Mouse (Mus musculus): ENCODE results near the gene Selp.
A peak's percentile ranks its signal among the peaks of the same experiment; 100 is the strongest.

Gene Selp

GRCm38 (mm10) chr1:164119892-164120776 lies 5.1 kb downstream of the Selp start:
- DNase-seq (ENCODE audit: inconsistent ontology term) = no peak

- DNase-seq (ENCODE audit: inconsistent ontology term) = no peak
These were observed 5.7 kb downstream of the Selp start for GRCm38 (mm10) chr1:164120777-164121158.

GRCm38 (mm10) chr1:164123836-164124235 lies 8.8 kb downstream of the Selp start:
- DNase-seq (ENCODE audit: inconsistent ontology term) = peak; percentile 17

GRCm38 (mm10) chr1:164130013-164130412 lies 14.9 kb downstream of the Selp start:
- DNase-seq (ENCODE audit: inconsistent ontology term) = no peak

- no peak for DNase-seq (ENCODE audit: inconsistent ontology term)
These were observed 17.5 kb downstream of the Selp start for GRCm38 (mm10) chr1:164132609-164133008.

GRCm38 (mm10) chr1:164134101-164134500 lies 19.0 kb downstream of the Selp start:
- DNase-seq (ENCODE audit: inconsistent ontology term) = no peak

- no peak for DNase-seq (ENCODE audit: inconsistent ontology term)
These were observed 20.3 kb downstream of the Selp start for GRCm38 (mm10) chr1:164135360-164135759.

- no peak for DNase-seq (ENCODE audit: inconsistent ontology term)
These were observed 20.9 kb downstream of the Selp start for GRCm38 (mm10) chr1:164135960-164136359.

- DNase-seq (ENCODE audit: inconsistent ontology term) = no peak
These were observed 21.6 kb downstream of the Selp start for GRCm38 (mm10) chr1:164136636-164137035.

- DNase-seq (ENCODE audit: inconsistent ontology term) = peak; percentile 57
These were observed 23.5 kb downstream of the Selp start for GRCm38 (mm10) chr1:164138365-164139130.

- DNase-seq (ENCODE audit: inconsistent ontology term) = no peak
These were observed 24.4 kb downstream of the Selp start for GRCm38 (mm10) chr1:164139464-164139863.

GRCm38 (mm10) chr1:164149083-164149482 lies 34.0 kb downstream of the Selp start:
- DNase-seq (ENCODE audit: inconsistent ontology term) = no peak

- peak; percentile 83 for DNase-seq (ENCODE audit: inconsistent ontology term)
These were observed 36.5 kb downstream of the Selp start, which contains the start of gene F5 for GRCm38 (mm10) chr1:164151387-164152088. Gene F5 (plus strand): TSS chr1:164151838.

GRCm38 (mm10) chr1:164152836-164153235 lies 37.8 kb downstream of the Selp start:
- DNase-seq (ENCODE audit: inconsistent ontology term) = no peak

- DNase-seq (ENCODE audit: inconsistent ontology term) = no peak
These were observed 39.9 kb downstream of the Selp start for GRCm38 (mm10) chr1:164154983-164155382.

GRCm38 (mm10) chr1:164158571-164158970 lies 43.5 kb downstream of the Selp start:
- peak; percentile 36 for DNase-seq (ENCODE audit: inconsistent ontology term)

- DNase-seq (ENCODE audit: inconsistent ontology term) = peak; percentile 62
These were observed 44.7 kb downstream of the Selp start for GRCm38 (mm10) chr1:164159781-164160180.

- no peak for DNase-seq (ENCODE audit: inconsistent ontology term)
These were observed 47.7 kb downstream of the Selp start for GRCm38 (mm10) chr1:164162745-164163144.

- no peak for DNase-seq (ENCODE audit: inconsistent ontology term)
These were observed 53.8 kb downstream of the Selp start for GRCm38 (mm10) chr1:164168818-164169217.

GRCm38 (mm10) chr1:164170434-164170833 lies 55.4 kb downstream of the Selp start:
- DNase-seq (ENCODE audit: inconsistent ontology term) = no peak

- DNase-seq (ENCODE audit: inconsistent ontology term) = no peak
These were observed 58.1 kb downstream of the Selp start for GRCm38 (mm10) chr1:164173145-164173544.

- no peak for DNase-seq (ENCODE audit: inconsistent ontology term)
These were observed 61.8 kb downstream of the Selp start for GRCm38 (mm10) chr1:164176856-164177255.

All from Muller cell, postnatal 12 days (primary cell).